Mouse (Mus musculus) myocyte (in vitro differentiated cells): ENCODE data around the gene Crygn.

Experiments used
- CEBPB ChIP-seq: IDR thresholded peaks from 2 replicates; pipeline ENCODE4 v1.6.1; 2011; ENCODE audit warnings: mild to moderate bottlenecking, moderate library complexity; ENCODE audit not compliant: poor library complexity, insufficient read depth, severe bottlenecking
- E2F4 ChIP-seq: IDR thresholded peaks from one replicate; pipeline ENCODE4 v1.6.1; 2011; ENCODE audit warnings: mild to moderate bottlenecking, control low read depth, moderate library complexity; ENCODE audit not compliant: insufficient read depth
- MYOG ChIP-seq, 3 experiments: IDR thresholded peaks; one replicate each; pipeline ENCODE4 v1.6.1; 2011; ENCODE audit warnings: control low read depth in 2 of 3, low read depth in 2 of 3, mild to moderate bottlenecking in 2 of 3; ENCODE audit not compliant: insufficient read length in 2 of 3, control insufficient read depth in 1 of 3, insufficient read depth in 1 of 3
- POLR2A ChIP-seq: IDR thresholded peaks from one replicate; pipeline ENCODE4 v1.6.1; 2011; ENCODE audit warnings: low read depth, mild to moderate bottlenecking, control low read depth, moderate library complexity; ENCODE audit not compliant: insufficient read length
- POLR2AphosphoS2 ChIP-seq: IDR thresholded peaks from one replicate; pipeline ENCODE4 v1.6.1; 2011; ENCODE audit warnings: low read depth, control low read depth; ENCODE audit not compliant: insufficient read length
- TCF12 ChIP-seq: IDR thresholded peaks from one replicate; pipeline ENCODE4 v1.6.1; 2011; ENCODE audit warnings: mild to moderate bottlenecking, control low read depth; ENCODE audit not compliant: poor library complexity, insufficient read depth, severe bottlenecking
- USF1 ChIP-seq: IDR thresholded peaks from one replicate; pipeline ENCODE4 v1.6.1; 2011; ENCODE audit warnings: low read depth, mild to moderate bottlenecking, control low read depth, moderate library complexity

GRCm38 (mm10) chr5:24701271-24701670 is 56.5 kb downstream of the Crygn start:
- no peak for TF ChIP-seq E2F4
- no peak for TF ChIP-seq POLR2A
- TF ChIP-seq CEBPB = no peak
- no peak for TF ChIP-seq USF1
- TF ChIP-seq MYOG (IDR thresholded peaks at IDR 0.05; ENCODE audit: control insufficient read depth in 1 of 3, insufficient read depth in 1 of 3, insufficient read length in 2 of 3, low read depth in 2 of 3) = no peak
- no peak for TF ChIP-seq TCF12
- TF ChIP-seq POLR2AphosphoS2 = no peak
